Mouse (Mus musculus): ENCODE data around the gene Pnrc1. TPM values are rescaled to one million over a fixed set of nuclear protein-coding genes. Genes with fewer than 3 reads are reported as not detected.

The Pnrc1 gene
- total RNA-seq, 2 experiments from 2014 or later: 129 to 137 TPM

DNA sequence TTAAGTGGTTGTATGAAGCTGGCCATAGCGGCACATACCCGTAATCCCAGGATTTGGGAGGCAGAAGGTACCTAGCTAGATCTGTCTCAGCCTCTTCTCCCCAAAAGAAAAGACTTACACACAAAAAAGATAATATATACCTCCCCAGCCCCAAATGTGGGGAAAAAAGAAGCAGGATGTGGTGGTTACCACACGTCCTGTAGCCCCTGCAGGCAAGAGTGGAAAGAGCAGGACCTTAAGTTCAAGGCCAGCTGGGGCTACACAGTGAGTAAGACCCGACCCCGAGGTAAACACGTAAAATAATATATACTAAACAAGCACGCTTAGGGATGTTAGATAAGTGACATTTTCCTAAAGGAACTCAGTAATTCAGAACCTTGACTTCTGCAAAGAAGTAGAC lies 62.8 kb downstream of the Pnrc1 start:
- DNase-seq (ENCODE audit: extremely low spot score in 1 of 2, low spot score in 1 of 2): no peak

DNA sequence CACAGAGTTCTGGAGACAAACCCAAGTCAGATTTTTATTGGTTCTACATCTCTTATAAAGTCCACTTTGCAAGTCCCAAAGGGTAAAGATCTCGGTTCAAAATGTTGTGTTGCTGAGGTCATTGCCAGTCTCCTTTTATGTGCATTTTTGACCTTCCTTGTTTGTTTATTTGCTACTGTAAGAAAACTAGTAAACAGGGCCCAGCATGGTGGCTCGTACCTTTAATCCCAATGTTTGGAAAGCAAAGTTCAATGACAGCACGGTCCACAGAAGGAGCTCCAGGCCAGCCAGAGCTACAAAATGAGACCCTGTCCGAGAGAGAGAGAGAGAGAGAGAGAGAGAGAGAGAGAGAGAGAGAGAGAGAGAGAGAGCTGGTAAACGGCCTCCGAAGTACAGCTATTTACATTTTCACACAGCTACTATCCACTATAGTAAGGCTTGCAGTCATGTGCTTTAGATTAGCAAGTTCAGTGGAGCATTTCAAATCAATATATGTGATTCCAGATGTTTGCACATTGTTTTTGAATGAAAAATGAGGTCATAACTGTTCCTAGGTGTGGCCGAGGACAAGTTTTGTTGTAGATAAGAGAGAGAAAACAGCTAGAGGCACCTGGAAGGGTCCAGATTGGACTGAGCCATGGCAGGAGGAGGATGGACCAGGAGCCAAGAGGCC lies 65.8 kb downstream of the Pnrc1 start:
- DNase-seq (ENCODE audit: extremely low spot score in 1 of 2, low spot score in 1 of 2): no peak

DNA sequence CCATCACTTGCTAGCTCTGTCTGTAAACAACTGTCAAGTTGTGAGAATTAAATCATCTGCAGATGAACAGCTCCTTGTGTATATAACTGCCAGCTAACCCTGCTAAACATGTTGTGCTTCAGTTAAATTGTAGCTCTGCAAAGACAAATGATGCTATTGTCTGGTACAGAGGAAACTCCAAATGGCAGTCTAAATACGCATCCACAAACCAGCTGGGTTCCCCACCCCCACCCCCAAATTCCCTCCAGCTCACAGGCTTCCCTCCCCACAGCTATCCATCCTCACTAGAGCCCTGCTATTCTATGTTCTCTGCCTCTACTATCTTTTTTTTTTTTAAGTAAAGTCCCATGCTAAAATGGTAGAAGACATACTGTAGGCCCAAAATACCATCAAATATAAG lies 68.1 kb downstream of the Pnrc1 start:
- DNase-seq (ENCODE audit: extremely low spot score in 1 of 2, low spot score in 1 of 2): no peak

DNA sequence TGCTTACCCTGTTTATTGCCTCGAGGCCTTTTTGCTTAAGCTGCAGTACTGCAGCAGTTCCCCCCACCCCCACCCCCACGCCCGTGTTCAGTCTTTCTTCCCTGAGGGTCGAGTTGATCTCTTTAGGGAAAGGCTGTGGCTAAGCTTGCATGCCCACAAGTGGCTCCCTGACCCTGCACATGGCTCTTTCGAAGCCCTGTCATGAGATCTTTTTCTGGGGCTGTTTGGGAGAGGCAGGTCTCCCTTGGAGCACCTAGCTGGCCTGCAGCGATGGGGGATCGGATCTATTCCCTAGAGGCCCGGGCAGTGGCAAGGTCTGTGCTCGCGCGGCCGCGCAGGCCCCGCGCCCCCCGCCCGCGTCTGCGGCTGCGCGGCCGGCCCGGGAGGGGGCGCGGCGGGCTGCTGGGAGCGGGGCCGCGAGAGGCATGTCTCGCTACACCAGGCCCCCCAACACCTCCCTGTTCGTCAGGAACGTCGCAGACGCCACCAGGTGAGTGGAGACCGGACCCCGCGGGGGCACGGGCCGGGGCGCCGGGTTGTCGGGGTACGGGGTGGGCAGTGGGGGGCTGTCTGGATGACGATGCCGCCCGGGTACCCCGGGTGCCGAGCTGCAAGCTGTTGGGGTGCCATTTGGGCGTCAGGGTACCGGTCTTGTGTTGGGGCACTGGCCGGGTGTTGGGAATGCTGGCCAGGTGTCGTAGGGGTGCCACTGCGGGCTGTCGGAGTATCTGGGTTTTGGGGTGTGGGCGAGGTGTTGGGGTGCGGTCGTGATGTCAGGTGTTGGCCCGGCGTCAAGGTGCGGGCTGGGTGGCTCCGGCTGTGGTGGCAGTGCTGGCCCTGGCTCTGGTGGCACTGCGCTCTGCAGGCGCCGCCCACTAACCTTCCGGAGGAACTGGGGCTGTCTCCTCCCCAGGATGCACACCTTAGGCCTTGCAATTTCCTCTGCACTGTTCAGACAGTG lies 80.8 kb downstream of the Pnrc1 start, which contains the start of gene Srsf12:
TSS of gene Srsf12 (plus strand) at position 111 of the 961 bp plus-strand sequence.
- DNase-seq (ENCODE audit: extremely low spot score in 1 of 2, low spot score in 1 of 2): peak; percentile 34 to 38

DNA sequence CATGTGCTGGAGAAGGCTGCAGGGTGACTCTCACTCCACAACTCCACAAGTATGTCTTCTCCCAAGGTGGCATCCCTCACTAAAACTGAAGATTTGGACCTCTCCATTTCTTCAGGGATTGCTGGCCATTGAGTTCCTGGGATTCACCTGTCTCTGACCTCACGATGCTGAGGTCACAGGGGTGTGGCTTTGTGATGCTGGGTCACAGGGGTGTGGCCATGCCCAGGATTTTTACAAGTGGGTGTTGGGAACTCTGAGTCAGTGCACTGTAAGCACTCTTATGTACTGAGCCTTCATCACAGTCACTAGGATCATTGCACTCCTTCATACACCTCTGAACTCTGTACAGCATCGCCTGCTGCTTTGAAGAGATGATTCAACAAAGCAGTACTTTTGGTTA lies 82.4 kb downstream of the Pnrc1 start:
- DNase-seq (ENCODE audit: extremely low spot score in 1 of 2, low spot score in 1 of 2): no peak

DNA sequence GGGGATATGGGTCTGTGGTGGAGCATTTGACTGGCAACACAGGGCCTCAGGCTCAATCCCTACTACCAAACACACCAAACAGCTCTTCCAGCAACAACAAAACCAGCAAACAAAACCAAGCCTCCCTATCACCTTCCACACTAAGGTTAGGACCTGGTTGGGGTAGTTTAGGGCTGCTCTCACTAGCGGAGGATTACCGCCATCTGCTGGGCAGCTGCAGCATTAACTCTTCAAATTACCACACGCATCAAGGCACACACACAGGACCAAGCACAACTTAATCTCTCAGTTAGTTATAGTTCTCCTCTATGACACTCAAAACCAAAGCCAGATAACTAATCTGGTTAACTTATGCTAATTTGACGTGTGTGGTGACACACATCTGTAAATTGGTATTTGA lies 85.3 kb downstream of the Pnrc1 start:
- DNase-seq (ENCODE audit: extremely low spot score in 1 of 2, low spot score in 1 of 2): peak; percentile 18 to 70

DNA sequence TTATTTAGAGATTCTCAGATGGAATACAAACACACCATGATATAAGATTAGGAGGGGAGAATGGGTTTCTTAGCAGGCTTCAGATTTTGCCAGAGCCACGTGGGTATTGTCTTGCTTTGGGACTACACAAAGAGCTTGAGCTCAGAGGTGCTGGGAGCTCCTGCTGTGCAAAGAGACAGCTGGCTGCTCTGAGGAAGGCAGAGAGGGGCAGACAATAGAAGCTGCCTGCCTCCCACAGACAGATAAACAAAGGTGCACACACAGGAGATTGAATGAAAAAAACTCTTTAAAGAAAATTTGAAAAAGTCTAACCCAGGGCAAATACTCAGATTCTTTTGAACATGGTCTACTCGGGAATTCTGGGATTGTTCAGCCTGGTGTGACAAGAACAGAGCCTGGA lies 91.8 kb downstream of the Pnrc1 start:
- no peak for DNase-seq (ENCODE audit: extremely low spot score in 1 of 2, low spot score in 1 of 2)

Other genes starting within 250 kb of the Pnrc1 start
- gene Gabrr2, start 227.2 kb downstream of the Pnrc1 start, total RNA-seq (2021): under 1 TPM; 0.39 to 0.52 TPM
- under 1 TPM in 1 of 2 experiments, not detected in 1; 0.20 TPM for gene Gabrr1, start 157.6 kb downstream of the Pnrc1 start, total RNA-seq (2021)
- 10 to 100 TPM in 1 of 2 experiments, 1 to 10 TPM in 1; 9.4 to 13.4 TPM for gene Pm20d2, start 100.4 kb downstream of the Pnrc1 start, total RNA-seq (2021)
- gene Srsf12, start 81.2 kb downstream of the Pnrc1 start, total RNA-seq (2021): 10 to 100 TPM; 24.3 to 31.9 TPM
- 10 to 100 TPM; 25.3 to 27.2 TPM for gene Rngtt, start 20.1 kb upstream of the Pnrc1 start, total RNA-seq (2021)

Data from layer of hippocampus, postnatal 25 days (tissue).